Mouse (Mus musculus): Measurements from ENCODE around the gene Wdr73.
A peak's percentile ranks its signal among the peaks of the same experiment; 100 is the strongest.

Wdr73 gene

GRCm38 (mm10) chr7:80894815-80895519 lies 6.1 kb downstream of the Wdr73 start:
- no peak for DNase-seq (ENCODE audit: low spot score in 2 of 2)

- DNase-seq (ENCODE audit: low spot score in 2 of 2) = no peak
Measured at GRCm38 (mm10) chr7:80894196-80894595, 6.9 kb downstream of the Wdr73 start.

- DNase-seq (ENCODE audit: low spot score in 2 of 2) = no peak
Measured at GRCm38 (mm10) chr7:80893753-80894129, 7.3 kb downstream of the Wdr73 start.

- no peak for DNase-seq (ENCODE audit: low spot score in 2 of 2)
Measured at GRCm38 (mm10) chr7:80893086-80893752, 7.8 kb downstream of the Wdr73 start.

GRCm38 (mm10) chr7:80889841-80890241 lies 11.2 kb downstream of the Wdr73 start:
- DNase-seq (ENCODE audit: low spot score in 2 of 2) = no peak

GRCm38 (mm10) chr7:80889021-80889511 lies 12.0 kb downstream of the Wdr73 start:
- peak in 1 of 2 experiments; percentile 42 for DNase-seq (ENCODE audit: low spot score in 2 of 2)

GRCm38 (mm10) chr7:80888595-80888994 lies 12.5 kb downstream of the Wdr73 start:
- no peak for DNase-seq (ENCODE audit: low spot score in 2 of 2)

GRCm38 (mm10) chr7:80885666-80886065 lies 15.4 kb downstream of the Wdr73 start:
- no peak for DNase-seq (ENCODE audit: low spot score in 2 of 2)

GRCm38 (mm10) chr7:80882830-80883505 lies 18.1 kb downstream of the Wdr73 start:
- DNase-seq (ENCODE audit: low spot score in 2 of 2) = peak; percentile 68 to 73

- DNase-seq (ENCODE audit: low spot score in 2 of 2) = no peak
Measured at GRCm38 (mm10) chr7:80875727-80876126, 25.3 kb downstream of the Wdr73 start.

GRCm38 (mm10) chr7:80873631-80874030 lies 27.4 kb downstream of the Wdr73 start:
- no peak for DNase-seq (ENCODE audit: low spot score in 2 of 2)

- no peak for DNase-seq (ENCODE audit: low spot score in 2 of 2)
Measured at GRCm38 (mm10) chr7:80873038-80873437, 28.0 kb downstream of the Wdr73 start.

GRCm38 (mm10) chr7:80868686-80869085 lies 32.4 kb downstream of the Wdr73 start:
- DNase-seq (ENCODE audit: low spot score in 2 of 2) = no peak

GRCm38 (mm10) chr7:80866514-80867147 lies 34.4 kb downstream of the Wdr73 start:
- DNase-seq (ENCODE audit: low spot score in 2 of 2) = no peak

- DNase-seq (ENCODE audit: low spot score in 2 of 2) = no peak
Measured at GRCm38 (mm10) chr7:80865521-80865920, 35.5 kb downstream of the Wdr73 start.

- DNase-seq (ENCODE audit: low spot score in 2 of 2) = no peak
Measured at GRCm38 (mm10) chr7:80864831-80865230, 36.2 kb downstream of the Wdr73 start.

- DNase-seq (ENCODE audit: low spot score in 2 of 2) = no peak
Measured at GRCm38 (mm10) chr7:80864151-80864550, 36.9 kb downstream of the Wdr73 start.

- DNase-seq (ENCODE audit: low spot score in 2 of 2) = no peak
Measured at GRCm38 (mm10) chr7:80863520-80863919, 37.5 kb downstream of the Wdr73 start.

- DNase-seq (ENCODE audit: low spot score in 2 of 2) = no peak
Measured at GRCm38 (mm10) chr7:80862475-80862874, 38.6 kb downstream of the Wdr73 start.

GRCm38 (mm10) chr7:80860729-80861274 lies 40.3 kb downstream of the Wdr73 start, which contains the start of gene Zscan2:
Gene Zscan2, plus strand, starts transcription at chr7:80860920.
- DNase-seq (ENCODE audit: low spot score in 2 of 2) = peak; percentile 86 to 94

GRCm38 (mm10) chr7:80860227-80860626 lies 40.8 kb downstream of the Wdr73 start:
- DNase-seq (ENCODE audit: low spot score in 2 of 2) = peak in 1 of 2 experiments; percentile 59

GRCm38 (mm10) chr7:80857181-80857580 lies 43.9 kb downstream of the Wdr73 start:
- peak in 1 of 2 experiments; percentile 86 for DNase-seq (ENCODE audit: low spot score in 2 of 2)

All from left cerebral cortex, adult 9 months (tissue).